8 mouse cellular contexts compared by ENCODE assay signal in the genomic region with DNA sequence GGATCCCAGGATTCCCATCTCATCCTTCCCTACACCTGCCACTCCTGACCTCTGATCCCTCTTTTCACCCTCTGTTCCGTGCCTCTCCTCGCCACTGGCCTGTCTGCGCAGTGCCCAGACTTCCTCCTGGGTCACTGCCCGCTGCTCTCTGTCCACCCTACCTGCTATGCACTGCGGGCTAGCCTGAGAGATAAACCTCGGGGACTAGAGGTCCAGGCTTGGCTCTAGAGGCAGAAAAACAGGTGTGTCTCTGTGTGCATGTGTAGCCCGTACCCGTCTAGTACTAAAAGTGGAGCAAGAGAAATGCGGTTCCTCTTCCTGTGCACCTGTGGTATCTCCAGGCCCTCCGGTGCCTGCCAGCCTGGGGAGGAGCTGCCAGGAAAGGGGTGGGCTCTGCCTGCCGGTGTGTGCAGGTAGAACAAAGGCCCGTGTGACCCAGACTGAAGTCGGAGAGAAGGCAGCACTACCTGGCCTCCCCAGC. TPM values are rescaled to one million over a fixed set of nuclear protein-coding genes. Genes with fewer than 3 reads are reported as not detected.
A peak's percentile ranks its signal among the peaks of the same experiment; 100 is the strongest.
DNase-seq lines count a peak whose midpoint lies in the region; ATAC-seq and TF ChIP-seq lines count a peak whose summit lies in the region.

No protein-coding gene starts in this region.

- TF ChIP-seq EP300 in ES-Bruce4 (IDR thresholded peaks at IDR 0.05; ENCODE audit: insufficient read depth, low read depth, low read length) = no peak

- no peak for TF ChIP-seq CTCF in ES-Bruce4 (IDR thresholded peaks at IDR 0.05; ENCODE audit: low read depth, low read length)

- intact Hi-C loops in left cerebral cortex, postnatal 4 days (cut with DNase I) = loop anchor here (5.0 to 10.0 kb wide), 2 partner anchors 1035 to 1177 kb away; no protein-coding TSS in a partner anchor

- WGBS in lung, embryonic 16.5 days = 1% methylated on average over 13 of the region's 13 CpGs

- H3K4me3 ChIP-seq in ES-Bruce4 (ENCODE audit: low read depth, low read length) = peak overlapping the region; percentile 90
- H3K4me3 ChIP-seq in lung, embryonic 16.5 days (ENCODE audit: low read length) = peak overlapping the region; percentile 82

- 0 out of 2 replicates have a peak, but pooled peaks have one; percentile 2 for ATAC-seq in cerebellum, adult (ENCODE audit: insufficient number of reproducible peaks, low FRiP score, low TSS enrichment)
- ATAC-seq in erythroid progenitor cell, adult 5-6 weeks (replicated peaks; ENCODE audit: low FRiP score, poor library complexity, severe bottlenecking) = 0 out of 2 replicates have a peak, but pooled peaks have one; percentile 7
- ATAC-seq in lung, embryonic 16.5 days (ENCODE audit: low read depth) = peak; percentile 18; the same call in 1 of the 2 replicates

- TF ChIP-seq POLR2A in ES-Bruce4 (IDR thresholded peaks at IDR 0.05; ENCODE audit: insufficient read depth, low read length) = no peak

- H3K4me2 ChIP-seq in lung, embryonic 16.5 days (ENCODE audit: low read depth, low read length) = peak overlapping the region; percentile 92

- DNase-seq in cerebellum, adult 11 months = no peak
- DNase-seq in kidney, adult 18-20 months = peak; percentile 76
- DNase-seq in splenic B cell, adult 2 months (ENCODE audit: low read depth, low spot score) = peak; percentile 54
- no peak for DNase-seq in left cerebral cortex, postnatal 4 days

- H3K36me3 ChIP-seq in ES-Bruce4 (ENCODE audit: control insufficient read depth, insufficient read depth, low read length, poor library complexity, severe bottlenecking) = peaks cover 30% of the 10 kb centered on the region
- peaks cover 2% of the 10 kb centered on the region; the same call in 1 of the 2 replicates for H3K36me3 ChIP-seq in lung, embryonic 16.5 days (ENCODE audit: control insufficient read depth, insufficient read depth, low read length)
- peaks cover 1% of the 10 kb centered on the region; the same call in 1 of the 2 replicates for H3K36me3 ChIP-seq in splenic B cell, adult 2 months (ENCODE audit: control insufficient read depth, insufficient read depth, low read length, poor library complexity, severe bottlenecking)

- no peaks in the 10 kb centered on the region for H3K9me3 ChIP-seq in ES-Bruce4 (replicated peaks; ENCODE audit: control insufficient read depth, insufficient read depth, low read length, poor library complexity, severe bottlenecking)
- H3K9me3 ChIP-seq in lung, embryonic 16.5 days (ENCODE audit: control insufficient read depth, low read length) = no peaks in the 10 kb centered on the region

- H3K4me1 ChIP-seq in ES-Bruce4 (ENCODE audit: control insufficient read depth, insufficient read depth, low read length) = peaks cover 5% of the 10 kb centered on the region
- H3K4me1 ChIP-seq in lung, embryonic 16.5 days (replicated peaks; ENCODE audit: control insufficient read depth, insufficient read depth, low read length) = peaks cover 46% of the 10 kb centered on the region

- H3K27me3 ChIP-seq in ES-Bruce4 (ENCODE audit: control insufficient read depth, insufficient read depth, low read length, poor library complexity, severe bottlenecking) = no peaks in the 10 kb centered on the region
- H3K27me3 ChIP-seq in lung, embryonic 16.5 days (ENCODE audit: control insufficient read depth, insufficient read depth, low read depth, low read length) = no peaks in the 10 kb centered on the region
- H3K27me3 ChIP-seq in splenic B cell, adult 2 months (ENCODE audit: control insufficient read depth, insufficient read depth, low read length, poor library complexity, severe bottlenecking) = no peaks in the 10 kb centered on the region

- no peak overlapping the region for H3K27ac ChIP-seq in ES-Bruce4 (ENCODE audit: insufficient read depth, low read length)
- peak overlapping the region; percentile 71 for H3K27ac ChIP-seq in lung, embryonic 16.5 days (ENCODE audit: low read length)

- H3K9ac ChIP-seq in ES-Bruce4 (ENCODE audit: low read depth, poor library complexity, severe bottlenecking) = peak overlapping the region; percentile 83
- peak overlapping the region; percentile 79 for H3K9ac ChIP-seq in lung, embryonic 16.5 days (ENCODE audit: low read length)

RNA-seq across cellular contexts. Expression of a gene that starts 1.1 kb away (rescaled TPM):
- polyA plus RNA-seq in ES-Bruce4 (2011; ENCODE audit: insufficient read depth, insufficient read length, low read depth, missing spikeins) = 75.6 and 79.2 TPM in 2 replicates
- total RNA-seq in erythroid progenitor cell, adult 5-6 weeks (2015; ENCODE audit: low replicate concordance) = 205 and 226 TPM in 2 replicates
- 148 and 153 TPM in 2 replicates for total RNA-seq in erythroid progenitor cell, adult 5-6 weeks (2017; ENCODE audit: low replicate concordance)
- polyA plus RNA-seq in lung, embryonic 16.5 days (2015; fragmentation: Nextera tagmentation; extraction: Ambion mirVana) = 4.4 and 5.1 TPM in 2 replicates
- total RNA-seq in left cerebral cortex, postnatal 4 days (2021) = 10 to 100 TPM; 88.1 to 90.1 TPM

Comparison
In these comparisons a context has a peak if more than half of its experiments do, and no peak if none do; other contexts are left out.
1. DNase-seq: peak in kidney, adult 18-20 months (single experiment) and splenic B cell, adult 2 months (single experiment); none in cerebellum, adult 11 months (single experiment) and left cerebral cortex, postnatal 4 days (single experiment).
2. Peak in every context shown above with its lines, with median percentiles within 50 percentile points of each other: ATAC-seq.